Mouse (Mus musculus) G1E (cell line): ENCODE results near the gene Exosc3. TPM values are rescaled to one million over a fixed set of nuclear protein-coding genes. Genes with fewer than 3 reads are reported as not detected.
A peak's percentile ranks its signal among the peaks of the same experiment; 100 is the strongest.

ENCODE experiments used
- ATAC-seq: 2 replicates; pipeline ENCODE4 v1.8.0; 2016; ENCODE audit warnings: mild to moderate bottlenecking; ENCODE audit not compliant: insufficient number of reproducible peaks, poor library complexity, low FRiP score, severe bottlenecking; ENCODE audit errors: extremely low read depth
- DNase-seq: peaks from one replicate; pipeline ENCODE4 v3.0.0; 2012; ENCODE audit warnings: low spot score
- H3K27me3 ChIP-seq: 2 replicates; pipeline ENCODE4 v1.6.1; 2012; ENCODE audit warnings: mild to moderate bottlenecking, low read length, inconsistent platforms; ENCODE audit not compliant: insufficient read depth
- H3K36me3 ChIP-seq: replicated peaks from 2 replicates; pipeline ENCODE3; 2012; ENCODE audit warnings: mild to moderate bottlenecking, inconsistent platforms
- H3K4me1 ChIP-seq: 2 replicates; pipeline ENCODE4 v1.6.1; 2012; ENCODE audit warnings: low read depth, low read length, inconsistent platforms, mixed read lengths; ENCODE audit not compliant: insufficient read depth
- H3K4me3 ChIP-seq: 2 replicates; pipeline ENCODE4 v1.5.1; 2012; ENCODE audit warnings: low read depth, mild to moderate bottlenecking, inconsistent platforms, low read length, moderate library complexity, mixed read lengths
- H3K9me3 ChIP-seq: replicated peaks from 2 replicates; pipeline ENCODE4 v1.6.1; 2012; ENCODE audit warnings: inconsistent platforms
- CTCF ChIP-seq: IDR thresholded peaks from 2 replicates; pipeline ENCODE4 v1.5.1; 2012; ENCODE audit warnings: low read depth, low read length, inconsistent platforms, mixed read lengths
- GATA1 ChIP-seq: IDR thresholded peaks from 2 replicates; pipeline ENCODE4 v1.6.1; 2012; ENCODE audit warnings: borderline replicate concordance, low read length, inconsistent platforms, mixed read lengths
- GATA2 ChIP-seq: IDR thresholded peaks from 2 replicates; pipeline ENCODE4 v1.6.1; 2012; ENCODE audit warnings: low read depth, low read length, inconsistent platforms, borderline replicate concordance
- TAL1 ChIP-seq: conservative IDR thresholded peaks from 2 replicates; pipeline ENCODE4 v1.6.1; 2012; ENCODE audit warnings: low read depth, low read length, inconsistent platforms, mixed read lengths
- polyA plus RNA-seq: library from polyadenylated mRNA; stranded (reverse); fragments of >175 nt; gene quantifications from 2 replicates; pipeline ENCODE4 v1.2.3, GENCODE M21; 2012
- total RNA-seq, 2 experiments: library from RNA; stranded (forward) in 1 of 2; stranded (reverse) in 1 of 2; fragments of 200-1000 nt in 1 of 2; fragments of >200 nt in 1 of 2; fragmentation: Nextera tagmentation in 1 of 2; gene quantifications; 2 replicates each; pipeline ENCODE4 v1.2.3; 2014 to 2017

Exosc3 gene
- total and polyA plus RNA-seq, 3 experiments = 70.5 to 278 (median 125) TPM

GRCm38 (mm10) chr4:45267883-45268282 is 74.6 kb downstream of the Exosc3 start:
- peak; percentile 95 for ATAC-seq
- no peaks in the 10 kb centered on the region for H3K27me3 ChIP-seq
- H3K36me3 ChIP-seq = peaks cover 32% of the 10 kb centered on the region
- DNase-seq = peak; percentile 82
- H3K9me3 ChIP-seq = no peaks in the 10 kb centered on the region
- peaks cover 85% of the 10 kb centered on the region for H3K4me1 ChIP-seq
- peak overlapping the region; percentile 74 for H3K4me3 ChIP-seq
- TF ChIP-seq TAL1 (peak; percentile 79), GATA1 (no peak), GATA2 (peak; percentile 76; the same call in 1 of the 2 replicates), CTCF (no peak)

Other genes starting within 250 kb of the Exosc3 start
- gene Tomm5, start 234.6 kb downstream of the Exosc3 start, total RNA-seq (2014; fragmentation: Nextera tagmentation) = 106 and 135 TPM in 2 replicates
- gene Tomm5, start 234.6 kb downstream of the Exosc3 start, total RNA-seq (2017) = 291 and 355 TPM in 2 replicates
- gene Tomm5, start 234.6 kb downstream of the Exosc3 start, polyA plus RNA-seq = 127 and 156 TPM in 2 replicates
- gene Frmpd1, start 157.9 kb downstream of the Exosc3 start, total RNA-seq (2014; fragmentation: Nextera tagmentation) = 20.8 and 30.5 TPM in 2 replicates
- gene Frmpd1, start 157.9 kb downstream of the Exosc3 start, total RNA-seq (2017) = 22.5 and 23.2 TPM in 2 replicates
- gene Frmpd1, start 157.9 kb downstream of the Exosc3 start, polyA plus RNA-seq = 8.3 and 9.2 TPM in 2 replicates
- gene Trmt10b, start 45.6 kb downstream of the Exosc3 start, total RNA-seq (2014; fragmentation: Nextera tagmentation) = 29.0 and 31.0 TPM in 2 replicates
- gene Trmt10b, start 45.6 kb downstream of the Exosc3 start, total RNA-seq (2017) = 22.8 and 23.4 TPM in 2 replicates
- 1.7 and 2.0 TPM in 2 replicates for gene Trmt10b, start 45.6 kb downstream of the Exosc3 start, polyA plus RNA-seq
- gene Dcaf10, start 631 bp downstream of the Exosc3 start, total RNA-seq (2014; fragmentation: Nextera tagmentation) = 18.0 and 23.5 TPM in 2 replicates
- gene Dcaf10, start 631 bp downstream of the Exosc3 start, total RNA-seq (2017) = 13.6 and 13.8 TPM in 2 replicates
- 28.8 and 38.6 TPM in 2 replicates for gene Dcaf10, start 631 bp downstream of the Exosc3 start, polyA plus RNA-seq
- 72.4 and 84.0 TPM in 2 replicates for gene Slc25a51, start 66.0 kb upstream of the Exosc3 start, total RNA-seq (2014; fragmentation: Nextera tagmentation)
- gene Slc25a51, start 66.0 kb upstream of the Exosc3 start, total RNA-seq (2017) = 42.0 and 46.4 TPM in 2 replicates
- gene Slc25a51, start 66.0 kb upstream of the Exosc3 start, polyA plus RNA-seq = 20.2 and 33.5 TPM in 2 replicates
- not detected in 2 replicates for gene Shb, start 189.7 kb upstream of the Exosc3 start, total RNA-seq (2014; fragmentation: Nextera tagmentation)
- gene Shb, start 189.7 kb upstream of the Exosc3 start, total RNA-seq (2017) = not detected in 2 replicates
- not detected in 2 replicates for gene Shb, start 189.7 kb upstream of the Exosc3 start, polyA plus RNA-seq